Mouse (Mus musculus) limb, embryonic 13.5 days (tissue): Measurements from ENCODE around the gene Kcna6. TPM values are rescaled to one million over a fixed set of nuclear protein-coding genes. Genes with fewer than 3 reads are reported as not detected.

Experiments
- ATAC-seq: fragments of 200-750 bp; cut with Nextera tagmentation; 2 replicates; pipeline ENCODE4 v1.8.0; 2017; ENCODE audit warnings: low read depth, moderate number of reproducible peaks, moderate TSS enrichment; ENCODE audit not compliant: low FRiP score
- H3K27ac ChIP-seq: fragments of 300-500 bp; sonication (generic); 2 replicates; pipeline ENCODE4 v1.5.1; 2015; ENCODE audit warnings: inconsistent platforms, mild to moderate bottlenecking, moderate library complexity
- H3K27me3 ChIP-seq: fragments of 300-500 bp; sonication (generic); 2 replicates; pipeline ENCODE4 v1.6.1; 2015; ENCODE audit warnings: mild to moderate bottlenecking, inconsistent platforms
- H3K36me3 ChIP-seq: fragments of 300-500 bp; sonication (generic); 2 replicates; pipeline ENCODE4 v1.6.1; 2015; ENCODE audit warnings: inconsistent platforms, mild to moderate bottlenecking, moderate library complexity
- H3K4me1 ChIP-seq: fragments of 300-500 bp; sonication (generic); 2 replicates; pipeline ENCODE4 v1.6.1; 2015; ENCODE audit warnings: inconsistent platforms
- H3K4me2 ChIP-seq: fragments of 300-500 bp; sonication (generic); replicated peaks from 2 replicates; pipeline ENCODE4 v1.6.1; 2015; ENCODE audit warnings: inconsistent platforms, mild to moderate bottlenecking, moderate library complexity
- H3K4me3 ChIP-seq: fragments of 300-500 bp; sonication (generic); 2 replicates; pipeline ENCODE4 v1.5.1; 2015; ENCODE audit warnings: moderate library complexity, mild to moderate bottlenecking, inconsistent platforms
- H3K9ac ChIP-seq: fragments of 300-500 bp; sonication (generic); 2 replicates; pipeline ENCODE4 v1.6.1; 2015; ENCODE audit warnings: mild to moderate bottlenecking, inconsistent platforms
- H3K9me3 ChIP-seq: fragments of 300-500 bp; sonication (generic); 2 replicates; pipeline ENCODE4 v1.6.1; 2016; ENCODE audit warnings: inconsistent platforms
- WGBS: fragments of 180-500 bp; shearing (Covaris S2); methylation state at CpG from one replicate; pipeline ENCODE4 v1.1.7; 2015; 5-methylcytosine and 5-hydroxymethylcytosine counted together
- polyA plus RNA-seq: library from polyadenylated mRNA; unstranded; fragments of >200 nt; fragmentation: Nextera tagmentation; extraction: Ambion mirVana; gene quantifications from 2 replicates; pipeline ENCODE4 v1.2.1, GENCODE M21; 2015

The Kcna6 gene
- polyA plus RNA-seq = 8.7 and 9.0 TPM in 2 replicates

DNA sequence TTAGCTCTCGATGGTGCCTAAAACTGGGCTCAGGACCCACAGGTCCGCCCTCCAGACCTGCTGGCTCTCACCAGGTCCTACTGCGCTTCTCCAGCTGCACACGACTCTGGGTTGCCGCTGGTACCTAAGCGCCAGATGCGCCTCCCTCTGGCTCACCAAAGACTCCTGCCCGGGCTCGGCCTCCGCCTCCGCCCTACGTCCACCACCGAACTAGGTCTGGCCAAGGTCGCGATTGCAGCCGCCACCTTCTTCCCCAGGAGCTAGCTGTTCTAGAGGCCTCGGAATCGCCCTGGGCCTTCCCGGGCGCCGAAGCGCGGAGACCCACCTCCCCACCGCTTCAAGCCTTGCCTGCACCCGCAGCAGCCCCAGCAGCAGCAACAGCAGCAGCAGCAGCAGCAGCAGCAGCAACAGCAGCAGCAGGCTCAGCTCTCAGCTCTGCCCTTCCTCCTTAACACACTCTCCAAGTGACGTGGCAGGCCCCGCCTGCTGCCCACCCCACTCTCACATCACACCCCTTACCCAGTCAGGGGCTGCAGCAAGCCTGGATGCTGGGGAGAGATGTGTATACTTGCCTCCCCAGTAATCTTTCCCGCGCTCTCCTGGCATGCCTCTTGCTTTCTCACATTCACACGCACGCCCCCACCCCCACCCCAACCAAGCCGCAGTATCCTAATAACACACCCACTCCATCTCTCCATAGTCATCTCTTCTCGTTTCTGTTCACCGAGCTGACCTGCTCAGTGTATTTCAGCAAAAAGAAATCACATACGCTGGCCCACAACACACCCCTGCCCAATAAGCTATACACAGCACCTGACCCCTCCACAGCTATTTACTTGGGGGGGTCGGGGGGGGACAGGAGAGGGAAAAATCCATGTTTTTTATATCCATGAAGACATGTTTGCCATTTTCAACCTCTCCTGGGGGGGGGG, at the start of gene Kcna6:
TSS of gene Kcna6 (minus strand) at position 464 of the 932 bp plus-strand sequence.
- Histone ChIP-seq H3K4me2 (peak within 1 kb of the TSS; percentile 97), H3K4me1 (peaks cover 15% of the 10 kb centered on the region), H3K9me3 (no peaks in the 10 kb centered on the region), H3K27ac (peak within 1 kb of the TSS; percentile 15; the same call in 1 of the 2 replicates), H3K9ac (peak within 1 kb of the TSS; percentile 74), H3K27me3 (peaks cover 29% of the 10 kb centered on the region), H3K36me3 (peaks cover 6% of the 10 kb centered on the region; the same call in 1 of the 2 replicates), H3K4me3 (peak within 1 kb of the TSS; percentile 63)
- peak; percentile 94 for ATAC-seq
- 3% methylated on average over 36 of the region's 36 CpGs for WGBS

DNA sequence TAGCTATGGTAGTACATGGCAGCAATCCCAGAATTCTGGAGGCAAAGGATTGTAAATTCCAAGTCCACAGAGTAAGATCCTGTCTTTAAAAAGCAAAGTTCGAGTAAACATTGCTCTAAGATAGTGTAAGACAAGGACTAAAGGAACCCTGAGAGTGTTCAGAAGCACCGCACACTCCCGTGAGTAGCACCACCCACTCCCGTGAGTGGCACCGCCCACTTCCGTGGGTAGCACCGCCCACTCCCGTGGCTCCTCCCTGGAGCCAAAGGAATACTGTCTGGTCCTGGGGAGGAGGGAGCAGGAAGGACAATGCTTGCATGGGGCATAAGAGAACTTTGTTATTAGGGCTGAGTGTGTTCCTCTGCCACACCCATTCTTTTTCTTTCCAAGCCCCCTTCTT, 48.4 kb upstream of the Kcna6 start:
- 79% methylated on average over 8 of the region's 8 CpGs for WGBS
- H3K4me3 ChIP-seq = no peak overlapping the region
- H3K36me3 ChIP-seq = no peaks in the 10 kb centered on the region
- 0 out of 2 replicates have a peak, but pooled peaks cover 3% of the 10 kb centered on the region for H3K27me3 ChIP-seq
- no peak overlapping the region for H3K27ac ChIP-seq
- ATAC-seq = no peak
- H3K4me2 ChIP-seq = no peak overlapping the region
- peaks cover 10% of the 10 kb centered on the region for H3K4me1 ChIP-seq
- H3K9me3 ChIP-seq = no peaks in the 10 kb centered on the region
- H3K9ac ChIP-seq = no peak overlapping the region

DNA sequence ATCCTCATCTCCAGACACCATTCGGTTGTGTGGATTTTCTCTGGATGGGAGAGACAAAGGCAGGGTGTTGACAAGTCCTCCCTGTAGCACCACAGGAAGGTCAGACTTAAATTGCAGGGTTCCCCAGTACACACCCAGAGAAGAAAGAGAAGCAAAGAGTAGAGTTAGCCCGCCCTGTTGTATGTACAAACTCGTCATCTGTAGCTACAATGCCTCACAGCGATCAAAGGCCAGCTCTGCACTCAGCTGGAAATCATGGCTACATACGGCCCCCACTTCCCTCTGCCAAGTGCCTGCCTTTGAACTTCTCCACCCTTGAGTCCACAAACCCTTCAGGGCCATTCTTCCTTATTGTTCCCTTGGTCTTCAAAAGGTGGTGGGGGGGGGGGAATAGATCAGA, 43.7 kb upstream of the Kcna6 start:
- H3K4me2 ChIP-seq = no peak overlapping the region
- no peaks in the 10 kb centered on the region for H3K9me3 ChIP-seq
- H3K27ac ChIP-seq = no peak overlapping the region
- no peak overlapping the region for H3K4me3 ChIP-seq
- no peak overlapping the region for H3K9ac ChIP-seq
- 0 out of 2 replicates have a peak, but pooled peaks cover 3% of the 10 kb centered on the region for H3K27me3 ChIP-seq
- ATAC-seq = no peak
- no peaks in the 10 kb centered on the region; the same call in 1 of the 2 replicates for H3K4me1 ChIP-seq
- 58% methylated on average over 5 of the region's 5 CpGs for WGBS
- H3K36me3 ChIP-seq = no peaks in the 10 kb centered on the region

DNA sequence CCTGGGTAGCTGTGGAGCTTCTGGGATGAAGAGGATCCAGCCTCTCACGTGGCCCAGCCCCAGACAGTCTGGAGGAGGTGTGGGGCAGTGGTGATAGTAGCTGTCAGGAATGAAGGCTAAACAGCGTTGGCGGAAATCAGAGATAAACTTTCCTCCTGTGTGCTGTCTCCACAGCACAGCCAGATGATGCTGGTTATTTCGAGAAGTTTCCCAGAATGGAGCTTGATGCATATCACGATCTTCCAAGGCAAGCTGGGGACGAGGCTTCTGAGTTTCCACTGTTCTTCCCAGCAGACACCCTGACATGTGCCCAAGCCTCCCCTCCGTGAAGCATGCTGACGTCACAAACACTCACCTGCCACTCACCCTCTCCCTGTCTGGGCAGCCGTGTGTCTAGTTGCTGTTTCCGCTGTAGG, 43.2 kb upstream of the Kcna6 start:
- no peaks in the 10 kb centered on the region for H3K9me3 ChIP-seq
- ATAC-seq = no peak
- H3K27me3 ChIP-seq = 0 out of 2 replicates have a peak, but pooled peaks cover 3% of the 10 kb centered on the region
- no peak overlapping the region for H3K27ac ChIP-seq
- no peak overlapping the region for H3K4me3 ChIP-seq
- no peaks in the 10 kb centered on the region; the same call in 1 of the 2 replicates for H3K4me1 ChIP-seq
- H3K36me3 ChIP-seq = no peaks in the 10 kb centered on the region
- no peak overlapping the region for H3K9ac ChIP-seq
- no peak overlapping the region for H3K4me2 ChIP-seq
- 66% methylated on average over 10 of the region's 10 CpGs for WGBS

DNA sequence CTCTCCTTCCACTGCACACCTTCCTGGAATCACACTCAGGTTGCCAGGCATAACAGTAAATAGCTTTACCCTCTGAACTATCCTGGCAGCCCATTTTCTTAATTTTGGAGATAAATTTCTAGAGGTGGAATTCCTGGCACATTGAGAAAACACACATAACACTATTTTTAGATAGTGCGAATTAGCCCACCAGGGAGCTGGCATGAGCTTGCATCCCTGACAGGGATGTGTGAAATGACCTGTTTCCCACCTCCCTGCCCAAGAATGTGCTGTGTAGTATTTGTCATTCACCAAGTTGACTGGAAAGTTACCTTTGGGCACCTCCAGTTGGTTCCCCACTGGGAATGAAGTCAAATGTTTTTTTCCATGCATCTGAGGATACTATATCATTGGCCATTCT, 42.6 kb upstream of the Kcna6 start:
- H3K36me3 ChIP-seq = no peaks in the 10 kb centered on the region
- no peak overlapping the region for H3K9ac ChIP-seq
- no peak overlapping the region for H3K4me2 ChIP-seq
- H3K4me3 ChIP-seq = no peak overlapping the region
- no peak for ATAC-seq
- no peaks in the 10 kb centered on the region for H3K9me3 ChIP-seq
- H3K27ac ChIP-seq = no peak overlapping the region
- H3K27me3 ChIP-seq = 0 out of 2 replicates have a peak, but pooled peaks cover 3% of the 10 kb centered on the region
- H3K4me1 ChIP-seq = no peaks in the 10 kb centered on the region; the same call in 1 of the 2 replicates
- 81% methylated on average over 1 of the region's 1 CpGs for WGBS

DNA sequence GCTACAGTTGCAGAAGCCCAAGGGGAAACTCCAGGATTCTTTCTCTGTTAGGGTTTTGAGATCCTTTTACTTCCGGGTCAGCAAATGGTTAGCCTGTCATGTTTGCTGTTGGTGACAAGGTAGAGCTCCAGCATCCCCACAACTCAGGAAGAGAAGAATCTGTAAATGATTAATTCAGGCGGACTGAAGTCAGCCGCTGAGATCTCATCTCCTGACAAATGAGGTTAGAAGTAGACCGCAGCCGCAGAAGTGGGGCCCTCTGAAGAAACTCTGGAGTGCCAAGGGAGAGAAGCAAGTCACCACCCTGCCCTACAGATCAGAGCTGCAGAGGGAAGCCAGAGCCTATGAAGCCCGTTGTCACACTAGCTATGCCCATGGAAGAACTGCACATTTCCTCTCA, 37.4 kb upstream of the Kcna6 start:
- Histone ChIP-seq H3K4me3 (no peak overlapping the region), H3K9me3 (no peaks in the 10 kb centered on the region), H3K9ac (no peak overlapping the region), H3K27me3 (no peaks in the 10 kb centered on the region), H3K4me2 (no peak overlapping the region), H3K36me3 (no peaks in the 10 kb centered on the region), H3K27ac (no peak overlapping the region), H3K4me1 (no peaks in the 10 kb centered on the region)
- no peak for ATAC-seq
- 64% methylated on average over 6 of the region's 6 CpGs for WGBS

DNA sequence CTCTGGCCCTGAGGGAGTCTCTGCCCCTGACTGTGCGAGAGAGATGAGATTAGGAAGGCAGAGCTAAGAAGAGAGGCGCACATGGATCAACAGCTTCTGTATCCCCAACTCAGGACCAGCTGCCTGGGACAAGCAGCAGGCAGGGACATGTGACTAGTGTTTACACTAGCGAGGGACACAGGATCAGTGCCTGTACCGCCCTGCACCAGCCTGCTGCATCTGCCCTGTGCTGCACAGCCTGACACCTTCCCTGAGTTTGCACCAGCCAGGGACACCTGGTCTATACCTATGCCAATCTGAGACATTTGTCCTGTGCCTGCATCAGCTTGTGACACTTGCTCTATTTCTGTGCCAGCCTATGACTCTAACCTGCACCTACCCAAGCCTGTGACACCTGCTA, 33.4 kb upstream of the Kcna6 start:
- Histone ChIP-seq H3K27ac (no peak overlapping the region), H3K4me1 (0 out of 2 replicates have a peak, but pooled peaks cover 7% of the 10 kb centered on the region), H3K27me3 (no peaks in the 10 kb centered on the region), H3K36me3 (no peaks in the 10 kb centered on the region), H3K4me2 (no peak overlapping the region), H3K4me3 (no peak overlapping the region), H3K9me3 (no peaks in the 10 kb centered on the region), H3K9ac (no peak overlapping the region)
- no peak for ATAC-seq
- WGBS = 66% methylated on average over 4 of the region's 4 CpGs

DNA sequence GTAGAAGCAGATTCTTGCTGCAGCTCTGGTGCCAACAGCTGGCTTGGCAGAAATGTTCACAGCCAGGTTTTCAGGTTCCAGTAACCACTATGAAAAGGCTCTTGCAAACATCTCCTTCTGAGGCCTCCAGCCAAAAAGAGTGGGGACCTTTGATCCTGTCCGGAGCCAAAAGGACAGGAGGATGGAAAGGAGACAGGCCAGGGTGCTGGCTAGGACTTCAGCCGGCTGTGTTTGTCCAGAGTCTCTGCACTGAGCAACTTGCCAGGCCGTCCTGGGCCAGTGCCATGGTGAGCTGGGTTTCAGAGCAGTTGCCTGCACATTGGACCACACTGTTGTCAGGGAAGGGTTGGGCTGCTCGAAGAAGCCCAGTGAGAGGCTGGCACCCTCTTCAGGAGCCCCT, 31.9 kb upstream of the Kcna6 start:
- 66% methylated on average over 4 of the region's 4 CpGs for WGBS
- H3K9ac ChIP-seq = no peak overlapping the region

DNA sequence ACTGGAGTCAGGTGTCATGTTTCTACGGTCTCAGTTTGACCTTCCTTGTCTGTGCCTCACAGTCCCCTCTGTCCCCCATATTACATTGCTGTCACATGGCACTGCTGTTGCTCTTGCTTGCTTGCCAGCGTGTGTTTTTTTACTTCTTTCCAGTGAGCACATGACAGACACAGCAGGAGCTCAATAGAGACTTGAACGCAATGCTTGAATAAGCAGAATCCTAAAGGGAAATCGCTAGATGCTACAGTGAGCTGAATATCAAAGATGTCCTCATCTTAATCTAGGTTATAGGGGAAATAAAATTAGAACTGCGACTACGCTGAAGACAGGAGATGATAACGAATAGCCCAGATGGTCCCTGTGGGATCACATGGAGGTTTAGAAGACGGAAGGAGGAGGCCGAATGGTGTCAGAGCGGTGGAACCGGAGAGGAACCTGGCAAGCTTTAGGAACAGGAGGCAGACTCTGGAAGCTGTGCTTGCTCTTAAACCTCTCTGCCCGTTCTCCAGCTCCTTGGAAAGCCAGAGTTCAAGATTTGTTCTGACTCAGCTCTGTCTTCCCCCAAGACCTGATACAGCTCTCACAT, 29.8 kb upstream of the Kcna6 start:
- no peak overlapping the region for H3K4me2 ChIP-seq
- ATAC-seq = no peak
- H3K9me3 ChIP-seq = no peaks in the 10 kb centered on the region
- 78% methylated on average over 12 of the region's 12 CpGs for WGBS
- no peak overlapping the region for H3K27ac ChIP-seq
- no peaks in the 10 kb centered on the region for H3K27me3 ChIP-seq
- H3K4me1 ChIP-seq = peaks cover 19% of the 10 kb centered on the region; the same call in 1 of the 2 replicates
- H3K36me3 ChIP-seq = no peaks in the 10 kb centered on the region
- H3K4me3 ChIP-seq = no peak overlapping the region
- no peak overlapping the region for H3K9ac ChIP-seq

More for the DNA sequence above, 31.9 kb upstream of the Kcna6 start:
- no peaks in the 10 kb centered on the region for H3K9me3 ChIP-seq
- H3K4me2 ChIP-seq = no peak overlapping the region
- no peak for ATAC-seq
- no peak overlapping the region for H3K27ac ChIP-seq
- no peaks in the 10 kb centered on the region for H3K36me3 ChIP-seq
- H3K27me3 ChIP-seq = no peaks in the 10 kb centered on the region
- H3K4me1 ChIP-seq = peaks cover 18% of the 10 kb centered on the region; the same call in 1 of the 2 replicates
- H3K4me3 ChIP-seq = no peak overlapping the region

DNA sequence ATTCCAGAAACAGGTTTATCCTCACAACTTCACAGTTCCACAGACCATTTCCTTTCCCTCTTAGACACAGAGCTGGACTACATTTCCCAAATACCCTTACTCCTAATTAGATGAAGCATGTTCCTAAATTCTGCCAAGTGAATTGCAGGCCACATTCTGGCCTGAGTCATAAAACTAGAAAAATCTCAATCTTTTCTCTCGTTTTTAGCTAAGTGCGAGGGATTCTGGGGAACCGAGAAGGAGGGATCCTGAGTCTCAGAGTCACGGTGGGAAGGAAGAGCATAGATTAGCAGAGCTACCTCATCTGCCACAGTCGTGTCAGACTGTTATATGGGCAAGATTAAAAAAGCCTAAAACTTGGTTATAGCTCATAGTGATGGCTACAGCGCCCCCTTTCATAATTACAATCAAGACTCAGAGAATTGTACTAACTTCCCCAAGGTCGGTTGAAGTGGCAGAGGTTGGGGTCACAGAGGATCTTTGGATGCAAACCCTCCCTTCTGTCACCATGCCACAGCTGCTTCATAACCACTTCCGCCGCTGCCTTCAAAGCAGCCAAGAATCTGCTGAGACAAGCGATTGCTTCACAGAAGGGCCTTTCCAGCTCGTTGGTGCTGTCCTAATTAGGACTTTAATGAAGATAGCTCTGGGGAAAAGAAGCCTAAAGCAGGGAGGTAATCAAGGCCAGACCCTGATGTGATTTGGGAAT, 28.6 kb upstream of the Kcna6 start:
- H3K9me3 ChIP-seq = no peaks in the 10 kb centered on the region
- ATAC-seq = no peak
- H3K4me3 ChIP-seq = no peak overlapping the region
- H3K36me3 ChIP-seq = no peaks in the 10 kb centered on the region
- no peak overlapping the region for H3K9ac ChIP-seq
- no peak overlapping the region for H3K4me2 ChIP-seq
- no peak overlapping the region for H3K27ac ChIP-seq
- H3K27me3 ChIP-seq = no peaks in the 10 kb centered on the region
- H3K4me1 ChIP-seq = peaks cover 19% of the 10 kb centered on the region; the same call in 1 of the 2 replicates
- 48% methylated on average over 11 of the region's 11 CpGs for WGBS

DNA sequence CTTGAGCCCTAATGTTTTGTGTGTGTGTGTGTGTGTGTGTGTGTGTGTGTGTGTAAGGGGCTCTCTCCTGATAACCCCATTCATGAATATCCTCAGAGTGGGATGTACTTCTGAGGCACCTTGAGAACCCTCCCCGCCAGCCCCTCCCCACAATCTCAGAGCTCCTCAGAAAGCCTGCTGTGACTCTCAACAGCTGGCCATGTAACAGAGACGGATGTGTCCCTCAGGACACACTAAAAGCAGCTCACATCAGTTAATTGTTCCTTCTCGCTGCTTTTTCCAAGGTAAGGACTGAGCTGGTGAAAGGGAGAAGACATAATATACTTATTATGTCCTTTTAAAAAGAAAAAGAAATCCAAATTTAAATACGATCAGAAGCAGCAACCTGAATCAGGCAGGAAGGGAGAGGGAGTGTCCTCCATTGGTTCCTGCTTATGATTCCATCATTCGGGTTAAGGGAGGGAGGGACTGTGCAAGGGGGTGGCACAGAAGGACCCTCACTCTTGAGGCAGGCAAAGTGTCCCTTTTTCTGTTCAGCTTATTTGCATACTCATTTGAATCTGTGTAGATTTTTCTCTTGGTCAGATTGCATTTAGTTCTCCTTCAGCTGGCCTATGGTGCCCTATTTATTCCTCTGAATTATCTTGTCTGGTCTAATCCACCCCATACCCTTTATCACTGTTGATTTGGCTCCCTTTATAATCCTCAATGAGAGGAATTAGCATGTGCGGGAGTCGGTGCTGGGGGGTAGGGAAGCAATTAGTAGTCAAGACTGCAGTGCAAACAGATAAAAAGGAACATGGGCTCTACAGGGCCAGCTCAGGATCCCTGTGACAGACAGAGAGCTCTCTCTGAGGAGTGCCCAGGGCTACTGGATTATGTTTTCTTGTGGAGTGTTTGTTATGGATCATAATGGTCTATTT, 27.4 kb upstream of the Kcna6 start:
- H3K4me1 ChIP-seq = peaks cover 19% of the 10 kb centered on the region; the same call in 1 of the 2 replicates
- 23% methylated on average over 7 of the region's 7 CpGs for WGBS
- H3K9ac ChIP-seq = no peak overlapping the region
- no peaks in the 10 kb centered on the region for H3K36me3 ChIP-seq
- no peaks in the 10 kb centered on the region for H3K9me3 ChIP-seq
- no peak overlapping the region for H3K4me3 ChIP-seq
- H3K4me2 ChIP-seq = no peak overlapping the region
- H3K27ac ChIP-seq = no peak overlapping the region; the same call in 1 of the 2 replicates
- ATAC-seq = no peak
- H3K27me3 ChIP-seq = no peaks in the 10 kb centered on the region
